Mouse (Mus musculus): ENCODE results near the gene 1700025G04Rik. TPM values are rescaled to one million over a fixed set of nuclear protein-coding genes. Genes with fewer than 3 reads are reported as not detected.

1700025G04Rik gene
- polyA plus RNA-seq, 1 experiment, result 5.0 TPM

GRCm38 (mm10) chr1:151998721-151999206 lies 91.2 kb downstream of the 1700025G04Rik start:
- Histone ChIP-seq H3K4me3 (ENCODE audit: control insufficient read depth, insufficient read depth, low read length) (no peak overlapping the region), H3K4me1 (replicated peaks; ENCODE audit: control insufficient read depth, insufficient read depth, low read length) (no peaks in the 10 kb centered on the region), H3K27ac (ENCODE audit: control insufficient read depth, insufficient read depth, low read length) (no peak overlapping the region), H3K36me3 (ENCODE audit: control insufficient read depth, insufficient read depth, low read length) (no peaks in the 10 kb centered on the region), H3K27me3 (ENCODE audit: control insufficient read depth, insufficient read depth, low read length) (no peaks in the 10 kb centered on the region)
- TF ChIP-seq CTCF (IDR thresholded peaks at IDR 0.05; ENCODE audit: borderline replicate concordance, control insufficient read depth, extremely low read depth, insufficient read depth, low read length, poor library complexity), result no peak
- TF ChIP-seq POLR2A (IDR thresholded peaks at IDR 0.05; ENCODE audit: control insufficient read depth, extremely low read depth, insufficient read depth, low read length, poor library complexity), result no peak
- 73% methylated on average over 8 of the region's 8 CpGs for WGBS
- no peak for DNase-seq

GRCm38 (mm10) chr1:151997591-151997990 lies 92.3 kb downstream of the 1700025G04Rik start:
- Histone ChIP-seq H3K36me3 (ENCODE audit: control insufficient read depth, insufficient read depth, low read length) (no peaks in the 10 kb centered on the region), H3K27me3 (ENCODE audit: control insufficient read depth, insufficient read depth, low read length) (no peaks in the 10 kb centered on the region), H3K4me3 (ENCODE audit: control insufficient read depth, insufficient read depth, low read length) (no peak overlapping the region), H3K27ac (ENCODE audit: control insufficient read depth, insufficient read depth, low read length) (no peak overlapping the region), H3K4me1 (replicated peaks; ENCODE audit: control insufficient read depth, insufficient read depth, low read length) (no peaks in the 10 kb centered on the region)
- TF ChIP-seq POLR2A (IDR thresholded peaks at IDR 0.05; ENCODE audit: control insufficient read depth, extremely low read depth, insufficient read depth, low read length, poor library complexity), result no peak
- TF ChIP-seq CTCF (IDR thresholded peaks at IDR 0.05; ENCODE audit: borderline replicate concordance, control insufficient read depth, extremely low read depth, insufficient read depth, low read length, poor library complexity), result no peak
- no peak for DNase-seq
- WGBS, result 55% methylated on average over 7 of the region's 7 CpGs

- H3K27me3 ChIP-seq (ENCODE audit: control insufficient read depth, insufficient read depth, low read length), result no peaks in the 10 kb centered on the region
- no peak for DNase-seq
- H3K27ac ChIP-seq (ENCODE audit: control insufficient read depth, insufficient read depth, low read length), result no peak overlapping the region
- no peaks in the 10 kb centered on the region for H3K36me3 ChIP-seq (ENCODE audit: control insufficient read depth, insufficient read depth, low read length)
- no peak for TF ChIP-seq POLR2A (IDR thresholded peaks at IDR 0.05; ENCODE audit: control insufficient read depth, extremely low read depth, insufficient read depth, low read length, poor library complexity)
- TF ChIP-seq CTCF (IDR thresholded peaks at IDR 0.05; ENCODE audit: borderline replicate concordance, control insufficient read depth, extremely low read depth, insufficient read depth, low read length, poor library complexity), result no peak
- no peak overlapping the region for H3K4me3 ChIP-seq (ENCODE audit: control insufficient read depth, insufficient read depth, low read length)
- H3K4me1 ChIP-seq (replicated peaks; ENCODE audit: control insufficient read depth, insufficient read depth, low read length), result no peaks in the 10 kb centered on the region
- WGBS, result 90% methylated on average over 10 of the region's 10 CpGs
Measured at GRCm38 (mm10) chr1:151995948-151996697, 93.8 kb downstream of the 1700025G04Rik start.

GRCm38 (mm10) chr1:151994271-151994670 lies 95.7 kb downstream of the 1700025G04Rik start:
- TF ChIP-seq POLR2A (IDR thresholded peaks at IDR 0.05; ENCODE audit: control insufficient read depth, extremely low read depth, insufficient read depth, low read length, poor library complexity) (no peak), CTCF (IDR thresholded peaks at IDR 0.05; ENCODE audit: borderline replicate concordance, control insufficient read depth, extremely low read depth, insufficient read depth, low read length, poor library complexity) (no peak)
- H3K4me1 ChIP-seq (replicated peaks; ENCODE audit: control insufficient read depth, insufficient read depth, low read length), result no peaks in the 10 kb centered on the region
- no peaks in the 10 kb centered on the region for H3K27me3 ChIP-seq (ENCODE audit: control insufficient read depth, insufficient read depth, low read length)
- DNase-seq, result no peak
- H3K4me3 ChIP-seq (ENCODE audit: control insufficient read depth, insufficient read depth, low read length), result no peak overlapping the region
- WGBS, result 97% methylated on average over 6 of the region's 6 CpGs
- H3K36me3 ChIP-seq (ENCODE audit: control insufficient read depth, insufficient read depth, low read length), result no peaks in the 10 kb centered on the region
- no peak overlapping the region for H3K27ac ChIP-seq (ENCODE audit: control insufficient read depth, insufficient read depth, low read length)

GRCm38 (mm10) chr1:151991505-151991904 lies 98.4 kb downstream of the 1700025G04Rik start:
- Histone ChIP-seq H3K27ac (ENCODE audit: control insufficient read depth, insufficient read depth, low read length) (no peak overlapping the region), H3K27me3 (ENCODE audit: control insufficient read depth, insufficient read depth, low read length) (no peaks in the 10 kb centered on the region), H3K36me3 (ENCODE audit: control insufficient read depth, insufficient read depth, low read length) (no peaks in the 10 kb centered on the region), H3K4me3 (ENCODE audit: control insufficient read depth, insufficient read depth, low read length) (no peak overlapping the region), H3K4me1 (replicated peaks; ENCODE audit: control insufficient read depth, insufficient read depth, low read length) (no peaks in the 10 kb centered on the region)
- 97% methylated on average over 4 of the region's 4 CpGs for WGBS
- no peak for DNase-seq
- TF ChIP-seq POLR2A (IDR thresholded peaks at IDR 0.05; ENCODE audit: control insufficient read depth, extremely low read depth, insufficient read depth, low read length, poor library complexity) (no peak), CTCF (IDR thresholded peaks at IDR 0.05; ENCODE audit: borderline replicate concordance, control insufficient read depth, extremely low read depth, insufficient read depth, low read length, poor library complexity) (no peak)

GRCm38 (mm10) chr1:151990615-151991014 lies 99.3 kb downstream of the 1700025G04Rik start:
- H3K4me3 ChIP-seq (ENCODE audit: control insufficient read depth, insufficient read depth, low read length), result no peak overlapping the region
- no peak for TF ChIP-seq POLR2A (IDR thresholded peaks at IDR 0.05; ENCODE audit: control insufficient read depth, extremely low read depth, insufficient read depth, low read length, poor library complexity)
- no peaks in the 10 kb centered on the region for H3K27me3 ChIP-seq (ENCODE audit: control insufficient read depth, insufficient read depth, low read length)
- WGBS, result 92% methylated on average over 4 of the region's 4 CpGs
- no peak overlapping the region for H3K27ac ChIP-seq (ENCODE audit: control insufficient read depth, insufficient read depth, low read length)
- H3K4me1 ChIP-seq (replicated peaks; ENCODE audit: control insufficient read depth, insufficient read depth, low read length), result no peaks in the 10 kb centered on the region
- H3K36me3 ChIP-seq (ENCODE audit: control insufficient read depth, insufficient read depth, low read length), result no peaks in the 10 kb centered on the region
- DNase-seq, result no peak

Data from thymus, adult 2 months (tissue).